Mouse (Mus musculus) spleen, adult 2 months (tissue): ENCODE measurements at regions not wholly inside any gene's neighbourhood (a gene's known extent, or its start where the extent isn't known, plus 50 kb on each side); places are given as distances from the start of the nearest gene placed in this dataset.

Experiments
- CTCF ChIP-seq: fragments of 200-500 bp; IDR thresholded peaks from 2 replicates; pipeline ENCODE4 v1.5.1; 2011; ENCODE audit warnings: mild to moderate bottlenecking, inconsistent platforms; ENCODE audit not compliant: insufficient read depth, insufficient read length, insufficient replicate concordance; ENCODE audit errors: extremely low read depth
- POLR2A ChIP-seq: fragments of 200-500 bp; IDR thresholded peaks from 2 replicates; pipeline ENCODE4 v1.6.1; 2011; ENCODE audit warnings: low read depth, low read length, inconsistent platforms

DNA sequence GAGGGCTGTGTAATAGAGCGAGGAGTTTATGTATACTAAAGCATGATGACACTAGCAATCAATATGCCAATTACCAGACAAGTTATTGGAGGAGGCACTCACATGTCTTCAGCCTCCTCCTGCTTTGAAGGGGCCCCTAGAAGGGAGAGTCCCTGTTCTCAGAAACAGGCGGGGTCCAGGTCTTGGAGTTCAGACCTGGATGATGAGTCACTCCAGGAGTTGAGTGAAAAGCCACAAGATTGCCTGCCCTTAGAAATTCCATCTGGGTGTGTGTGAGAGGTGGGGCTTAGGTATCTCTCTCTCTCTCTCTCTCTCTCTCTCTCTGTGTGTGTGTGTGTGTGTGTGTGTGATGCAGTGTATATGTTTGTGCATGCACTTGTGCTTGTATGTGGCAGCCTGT lies 62.8 kb upstream of the Nr2f2 start:
- TF ChIP-seq POLR2A (no peak), CTCF (no peak)
